Mouse (Mus musculus): ENCODE results near the gene Sp2.
A peak's percentile ranks its signal among the peaks of the same experiment; 100 is the strongest.

Gene Sp2

GRCm38 (mm10) chr11:96995836-96996772, 13.3 kb upstream of the Sp2 start:
- no peak for DNase-seq

DNA sequence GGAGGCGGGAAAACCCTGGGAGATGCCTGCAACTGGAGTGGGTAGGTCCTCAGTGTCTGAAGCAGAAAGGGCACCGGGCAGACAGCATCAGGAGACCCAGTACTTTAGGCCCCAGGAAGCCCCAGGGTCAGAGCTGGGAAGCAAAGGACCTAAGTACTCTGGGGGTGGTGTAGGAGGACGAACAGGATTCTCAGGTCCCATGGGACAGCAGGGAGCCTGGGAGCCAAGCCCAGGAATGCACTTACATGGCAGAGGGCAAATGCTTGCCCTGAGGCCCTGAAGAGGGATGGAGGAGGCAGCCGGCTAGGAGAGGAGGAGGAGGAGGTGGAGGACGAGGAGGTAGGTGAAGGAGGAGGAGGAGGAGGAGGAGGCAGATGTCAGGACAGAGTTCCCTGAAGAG, 12.3 kb upstream of the Sp2 start:
- no peak for DNase-seq

- DNase-seq, result no peak
These were observed 10.1 kb upstream of the Sp2 start for GRCm38 (mm10) chr11:96992722-96993311.

- no peak for DNase-seq
These were observed 8.7 kb upstream of the Sp2 start for GRCm38 (mm10) chr11:96991501-96991900.

DNA sequence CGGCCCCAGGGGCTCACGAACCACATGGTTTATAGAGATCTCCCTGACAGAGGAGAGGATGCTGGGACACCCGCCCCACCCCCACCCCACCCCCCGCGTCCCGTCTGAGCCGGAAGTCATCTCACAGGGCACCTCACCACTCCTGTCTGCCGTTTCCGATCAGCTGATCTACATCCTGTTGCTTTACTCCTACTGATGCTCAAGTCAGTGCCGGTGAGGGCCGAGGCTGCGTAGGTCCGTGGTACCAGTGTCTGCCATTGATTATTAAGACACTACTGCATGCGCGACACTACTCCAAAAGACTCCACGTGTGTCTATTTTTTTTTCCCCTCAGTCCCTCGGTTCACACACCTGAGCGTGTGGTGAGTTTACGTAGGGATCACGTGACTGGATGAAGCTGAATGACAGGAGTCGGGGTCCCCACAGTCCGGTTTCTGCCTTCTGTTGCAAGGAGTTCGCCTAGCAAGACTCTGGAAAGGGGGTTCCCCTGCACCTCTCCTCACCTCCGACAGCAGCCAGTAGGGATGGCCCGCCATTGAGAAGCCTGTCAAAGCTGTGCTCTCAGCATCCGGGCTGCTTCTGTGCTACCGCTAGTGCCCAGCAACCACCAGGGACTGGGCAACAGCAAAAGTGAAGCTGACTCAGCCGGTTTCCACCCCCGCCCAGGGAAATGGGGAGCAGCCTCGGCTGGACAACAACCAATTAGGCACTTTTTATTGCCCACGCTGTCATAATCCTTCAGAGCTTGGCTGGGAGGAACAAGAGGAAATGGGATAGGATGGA, 5.3 kb upstream of the Sp2 start:
- DNase-seq, result peak; percentile 37

DNA sequence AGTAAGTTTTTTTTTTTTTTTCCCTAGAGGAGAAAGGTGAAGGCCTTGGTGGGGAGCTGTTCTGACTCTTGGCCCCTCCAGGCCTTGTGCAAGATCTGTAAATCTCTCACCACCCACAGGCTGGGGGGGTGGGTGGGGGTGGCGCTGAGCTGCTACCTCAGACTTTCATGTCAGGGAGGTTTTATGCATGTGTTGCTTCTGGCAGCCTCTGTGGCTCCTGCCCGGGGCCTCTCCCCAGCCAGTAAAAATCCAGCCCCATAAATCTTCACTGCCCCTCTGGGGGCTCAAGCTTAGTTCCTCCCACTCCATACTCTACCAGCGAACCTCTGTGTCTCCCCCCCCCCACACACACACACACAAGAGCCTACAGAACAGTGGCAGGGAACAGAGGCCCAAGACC, 3.7 kb upstream of the Sp2 start:
- no peak for DNase-seq

GRCm38 (mm10) chr11:96984903-96985302, 2.1 kb upstream of the Sp2 start:
- no peak for DNase-seq

DNA sequence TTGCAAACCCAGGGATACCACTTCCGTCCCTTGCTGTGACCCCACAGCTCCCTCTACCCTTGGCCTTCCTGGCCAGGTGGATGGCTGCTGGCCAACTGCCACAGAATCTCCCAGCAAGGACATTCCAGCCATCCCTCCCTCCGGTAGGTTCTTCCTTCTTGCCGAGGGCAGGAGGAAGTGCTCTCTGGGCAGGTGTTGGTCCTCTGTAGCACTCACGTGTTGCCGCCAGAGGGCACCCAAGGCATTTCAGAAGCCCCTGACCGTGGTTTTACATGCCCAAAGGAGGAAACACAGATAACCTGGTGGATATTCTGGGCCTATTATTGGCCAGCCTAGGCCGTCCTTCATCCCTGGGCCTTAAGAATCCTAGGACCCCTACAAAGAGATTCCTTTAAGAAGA, 404 bp downstream of the Sp2 start:
- peak; percentile 87 for DNase-seq

DNA sequence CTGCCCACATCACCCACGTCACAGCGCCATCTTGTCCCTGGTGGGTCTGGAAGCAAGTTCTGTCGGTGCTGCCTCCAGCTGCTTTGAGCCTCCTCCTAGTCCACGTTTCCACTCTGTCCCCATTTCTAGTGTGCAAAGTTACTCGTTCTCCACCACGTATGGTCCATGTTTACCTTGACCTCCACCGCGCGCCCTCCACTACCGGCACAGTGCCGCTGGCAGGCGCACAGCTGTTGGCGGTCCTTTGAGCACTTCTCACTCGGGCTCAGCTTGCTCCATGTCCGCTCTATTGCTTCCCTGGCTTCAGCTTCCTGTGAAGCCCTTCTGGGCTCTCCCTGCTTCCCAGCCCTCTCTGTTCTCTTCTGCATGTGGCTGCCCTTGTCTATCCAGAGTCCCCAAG, 1.3 kb downstream of the Sp2 start:
- DNase-seq, result no peak

GRCm38 (mm10) chr11:96980021-96980420, 2.7 kb downstream of the Sp2 start:
- no peak for DNase-seq

GRCm38 (mm10) chr11:96979329-96979728, 3.4 kb downstream of the Sp2 start:
- DNase-seq, result no peak

GRCm38 (mm10) chr11:96978401-96979246, 4.1 kb downstream of the Sp2 start:
- no peak for DNase-seq

DNA sequence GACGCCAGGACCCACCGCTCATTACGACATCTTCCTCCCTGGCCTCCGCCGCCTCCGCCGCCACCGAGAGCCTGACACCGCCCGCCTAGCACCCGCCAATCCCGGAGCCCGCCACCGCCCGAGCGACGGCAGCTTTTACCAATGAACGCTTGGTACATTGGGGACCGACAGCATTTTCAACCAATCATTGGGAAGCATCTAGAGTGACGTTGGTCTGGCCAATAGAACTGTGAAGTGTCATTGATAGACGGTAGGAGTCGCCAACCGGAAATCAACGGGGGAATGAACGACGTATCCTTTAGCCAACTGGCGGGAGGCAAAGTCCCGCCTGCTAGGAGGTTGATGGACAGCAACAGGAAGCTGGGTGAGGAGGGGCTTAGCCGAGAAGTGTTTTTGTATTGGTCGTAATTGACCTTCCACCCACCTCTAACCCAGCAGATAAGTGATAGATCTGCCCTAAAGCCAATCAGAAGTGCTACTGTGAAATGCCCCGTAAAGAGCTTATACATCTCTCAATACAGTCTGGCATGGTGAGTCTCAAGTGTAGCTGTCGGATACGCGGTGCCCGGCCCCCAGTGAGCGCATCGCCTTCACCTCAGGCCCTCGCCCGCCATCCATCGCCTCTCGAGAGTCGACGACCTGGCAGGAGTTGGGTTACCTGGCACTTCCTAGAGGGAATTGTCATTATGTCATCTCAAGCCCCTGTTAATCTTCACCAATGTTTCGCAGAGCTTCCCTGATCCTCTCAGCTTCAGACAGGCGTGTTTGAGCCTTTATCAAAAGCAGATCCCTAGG, 5.0 kb downstream of the Sp2 start:
- DNase-seq, result peak; percentile 99

GRCm38 (mm10) chr11:96976911-96977591, 5.7 kb downstream of the Sp2 start:
- peak; percentile 93 for DNase-seq

- DNase-seq, result no peak
These were observed 6.4 kb downstream of the Sp2 start for GRCm38 (mm10) chr11:96976379-96976687.

- DNase-seq, result no peak
These were observed 7.0 kb downstream of the Sp2 start for GRCm38 (mm10) chr11:96975511-96976378.

- DNase-seq, result no peak
These were observed 7.9 kb downstream of the Sp2 start for GRCm38 (mm10) chr11:96974813-96975212.

- DNase-seq, result no peak
These were observed 9.3 kb downstream of the Sp2 start for GRCm38 (mm10) chr11:96973426-96973964.

GRCm38 (mm10) chr11:96972906-96973305, 9.9 kb downstream of the Sp2 start:
- DNase-seq, result no peak

DNA sequence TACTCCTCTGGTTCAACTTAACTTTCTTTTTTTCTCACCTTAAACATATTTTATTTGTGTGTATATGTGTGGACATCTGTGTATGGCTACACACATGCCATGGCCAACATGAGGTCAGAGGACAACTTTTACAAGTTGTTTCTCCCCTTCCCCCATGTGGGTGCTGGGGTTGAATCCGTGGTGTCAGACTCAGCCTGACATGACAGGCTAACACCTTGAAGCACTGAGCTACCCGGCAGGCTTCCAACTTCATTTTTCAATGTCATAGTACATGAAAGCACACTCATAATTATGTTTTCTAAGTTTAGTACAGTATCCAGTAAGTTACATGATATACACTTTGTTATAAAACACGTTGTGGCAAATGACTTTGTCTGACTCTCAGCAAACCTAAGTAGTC, 12.4 kb downstream of the Sp2 start:
- DNase-seq, result no peak

Data from kidney, postnatal 14 days (tissue).